In genomic region chr6:129349524-129350352, GRCm38 (mm10) we compare ENCODE assay signal across 11 mouse cellular contexts. TPM values are rescaled to one million over a fixed set of nuclear protein-coding genes. Genes with fewer than 3 reads are reported as not detected.
DNase-seq lines count a peak whose midpoint lies in the region; ATAC-seq and TF ChIP-seq lines count a peak whose summit lies in the region.
"Had no signal": no experiment of that assay in that cellular context is flagged by ENCODE, and none has a peak within 500 bp of the region (broad histone marks: within the 10 kb centered on the region; RNA-seq: fewer than 3 reads in every experiment).

No protein-coding gene starts in this region.

- ATAC-seq in kidney, embryonic 16.5 days (ENCODE audit: low FRiP score, low TSS enrichment), result no peak
- ATAC-seq in forebrain, embryonic 16.5 days, result no peak
- ATAC-seq: hindbrain, postnatal 0 days had no signal

- TF ChIP-seq CTCF in gastrocnemius, adult 2 months (IDR thresholded peaks at IDR 0.05), result no peak

- intact Hi-C loops in gastrocnemius, adult 2 months (cut with DNase I), result no loop called here
- intact Hi-C loops in heart, postnatal 25 days (cut with DNase I), result no loop called here

- peak overlapping the region; percentile 43; the same call in 1 of the 2 replicates for H3K27ac ChIP-seq in kidney, embryonic 16.5 days (ENCODE audit: low read length)
- H3K27ac ChIP-seq in gastrocnemius, adult 2 months, result no peak overlapping the region
- H3K27ac ChIP-seq in forebrain, embryonic 16.5 days (ENCODE audit: low read length), result no peak overlapping the region
- H3K27ac ChIP-seq: hindbrain, postnatal 0 days; neural tube, embryonic 12.5 days had no signal

- no peak overlapping the region for H3K4me2 ChIP-seq in kidney, embryonic 16.5 days (replicated peaks; ENCODE audit: low read depth, low read length)
- no peak overlapping the region for H3K4me2 ChIP-seq in forebrain, embryonic 16.5 days (ENCODE audit: low read length)
- H3K4me2 ChIP-seq: neural tube, embryonic 12.5 days had no signal

- H3K9ac ChIP-seq in kidney, embryonic 16.5 days (replicated peaks; ENCODE audit: low read length), result no peak overlapping the region
- no peak overlapping the region for H3K9ac ChIP-seq in forebrain, embryonic 16.5 days (replicated peaks; ENCODE audit: low read depth, low read length)
- H3K9ac ChIP-seq: neural tube, embryonic 12.5 days had no signal

- WGBS in kidney, embryonic 16.5 days, result 49% methylated on average over 4 of the region's 4 CpGs
- WGBS in forebrain, embryonic 16.5 days, result 58% methylated on average over 4 of the region's 4 CpGs

- H3K4me1 ChIP-seq in kidney, embryonic 16.5 days (ENCODE audit: insufficient read depth, low read length), result no peaks in the 10 kb centered on the region
- no peaks in the 10 kb centered on the region for H3K4me1 ChIP-seq in forebrain, embryonic 16.5 days (replicated peaks; ENCODE audit: control insufficient read depth, insufficient read depth, low read length)
- H3K4me1 ChIP-seq: neural tube, embryonic 12.5 days had no signal

- H3K36me3 ChIP-seq in kidney, embryonic 16.5 days (ENCODE audit: insufficient read depth, low read length), result no peaks in the 10 kb centered on the region
- no peaks in the 10 kb centered on the region for H3K36me3 ChIP-seq in forebrain, embryonic 16.5 days (ENCODE audit: control insufficient read depth, insufficient read depth)
- H3K36me3 ChIP-seq: neural tube, embryonic 12.5 days had no signal

- peaks cover 9% of the 10 kb centered on the region for H3K9me3 ChIP-seq in kidney, embryonic 16.5 days (ENCODE audit: low read length)
- no peaks in the 10 kb centered on the region; the same call in 1 of the 2 replicates for H3K9me3 ChIP-seq in forebrain, embryonic 16.5 days (ENCODE audit: control insufficient read depth, low read length)
- H3K9me3 ChIP-seq: neural tube, embryonic 12.5 days had no signal

- no peak overlapping the region for H3K4me3 ChIP-seq in kidney, embryonic 16.5 days (ENCODE audit: low read length)
- H3K4me3 ChIP-seq in gastrocnemius, adult 2 months, result no peak overlapping the region
- H3K4me3 ChIP-seq in forebrain, embryonic 16.5 days (replicated peaks; ENCODE audit: low read length), result no peak overlapping the region
- H3K4me3 ChIP-seq: erythroblast, embryonic 14.5 days; neural tube, embryonic 12.5 days had no signal

- H3K27me3 ChIP-seq in kidney, embryonic 16.5 days (ENCODE audit: insufficient read depth, low read length), result no peaks in the 10 kb centered on the region
- no peaks in the 10 kb centered on the region for H3K27me3 ChIP-seq in forebrain, embryonic 16.5 days (replicated peaks; ENCODE audit: control insufficient read depth, insufficient read depth, low read length)
- H3K27me3 ChIP-seq: neural tube, embryonic 12.5 days had no signal

- DNase-seq in urinary bladder, postnatal 14 days (ENCODE audit: low spot score), result peak; percentile 24
- DNase-seq in urinary bladder, postnatal 4 days (ENCODE audit: low spot score in 2 of 2), result no peak
- peak; percentile 76 for DNase-seq in lung, postnatal 36 days
- DNase-seq in thymus, postnatal 4 days, result peak; percentile 29
- DNase-seq in gastrocnemius, adult 2 months, result no peak
- DNase-seq in heart, postnatal 25 days (ENCODE audit: low spot score), result no peak

RNA-seq across cellular contexts. Expression of gene Clec12a, which starts 7.2 kb away (rescaled TPM):
- 0.67 and 0.74 TPM in 2 replicates for polyA plus RNA-seq in kidney, embryonic 16.5 days (2015; fragmentation: Nextera tagmentation; extraction: Ambion mirVana)
- total RNA-seq in gastrocnemius, adult 2 months (2021), result under 1 TPM in 1 of 2 experiments, not detected in 1; 0.14 TPM
- total RNA-seq in heart, postnatal 25 days (2021), result 1 to 10 TPM; 1.1 TPM
- polyA plus RNA-seq in forebrain, embryonic 16.5 days (2015; fragmentation: Nextera tagmentation; extraction: Ambion mirVana), result 0.18 and 0.27 TPM in 2 replicates
- total RNA-seq: hindbrain, postnatal 0 days had no signal
- polyA plus RNA-seq: erythroblast, embryonic 14.5 days had no signal

RNA-seq across cellular contexts. Expression of gene 4922502D21Rik, which starts 18.1 kb away (rescaled TPM):
- polyA plus RNA-seq in kidney, embryonic 16.5 days (2015; fragmentation: Nextera tagmentation; extraction: Ambion mirVana), result not detected in 2 replicates
- total RNA-seq in gastrocnemius, adult 2 months (2021), result not detected
- total RNA-seq in heart, postnatal 25 days (2021), result not detected
- not detected in 2 replicates for polyA plus RNA-seq in forebrain, embryonic 16.5 days (2015; fragmentation: Nextera tagmentation; extraction: Ambion mirVana)
- total RNA-seq: hindbrain, postnatal 0 days had no signal
- polyA plus RNA-seq: erythroblast, embryonic 14.5 days; hindbrain, postnatal 0 days; neural tube, embryonic 12.5 days had no signal

RNA-seq across cellular contexts. Expression of gene Clec12b, which starts 35.9 kb away (rescaled TPM):
- 0.11 TPM in 1 of 2 replicates, not detected in the other for polyA plus RNA-seq in kidney, embryonic 16.5 days (2015; fragmentation: Nextera tagmentation; extraction: Ambion mirVana)
- not detected for total RNA-seq in gastrocnemius, adult 2 months (2021)
- total RNA-seq in heart, postnatal 25 days (2021), result under 1 TPM; 0.22 to 0.31 TPM
- polyA plus RNA-seq in forebrain, embryonic 16.5 days (2015; fragmentation: Nextera tagmentation; extraction: Ambion mirVana), result not detected in 2 replicates
- polyA plus RNA-seq: erythroblast, embryonic 14.5 days; neural tube, embryonic 12.5 days had no signal

RNA-seq across cellular contexts. Expression of gene Clec1b, which starts 47.4 kb away (rescaled TPM):
- polyA plus RNA-seq in kidney, embryonic 16.5 days (2015; fragmentation: Nextera tagmentation; extraction: Ambion mirVana), result 1.8 and 1.9 TPM in 2 replicates
- total RNA-seq in gastrocnemius, adult 2 months (2021), result under 1 TPM in 1 of 2 experiments, not detected in 1; 0.42 TPM
- total RNA-seq in heart, postnatal 25 days (2021), result 1 to 10 TPM in 1 of 2 experiments, under 1 TPM in 1; 0.81 to 2.2 TPM
- polyA plus RNA-seq in forebrain, embryonic 16.5 days (2015; fragmentation: Nextera tagmentation; extraction: Ambion mirVana), result 0.86 and 1.2 TPM in 2 replicates
- polyA plus RNA-seq: erythroblast, embryonic 14.5 days had no signal

RNA-seq across cellular contexts. Expression of gene Clec9a, which starts 58.9 kb away (rescaled TPM):
- polyA plus RNA-seq in kidney, embryonic 16.5 days (2015; fragmentation: Nextera tagmentation; extraction: Ambion mirVana), result 0.41 and 0.54 TPM in 2 replicates
- not detected for total RNA-seq in gastrocnemius, adult 2 months (2021)
- total RNA-seq in heart, postnatal 25 days (2021), result under 1 TPM in 1 of 2 experiments, not detected in 1; 0.28 TPM
- polyA plus RNA-seq in forebrain, embryonic 16.5 days (2015; fragmentation: Nextera tagmentation; extraction: Ambion mirVana), result 0.19 TPM in 1 of 2 replicates, not detected in the other
- total RNA-seq: hindbrain, postnatal 0 days had no signal
- polyA plus RNA-seq: erythroblast, embryonic 14.5 days had no signal

Comparison
In these comparisons a context has a peak if more than half of its experiments do, and no peak if none do; other contexts are left out.
1. DNase-seq: peak in urinary bladder, postnatal 14 days (single experiment), lung, postnatal 36 days (single experiment) and thymus, postnatal 4 days (single experiment); none in urinary bladder, postnatal 4 days (0 of 2), gastrocnemius, adult 2 months (single experiment) and heart, postnatal 25 days (single experiment).